Mouse (Mus musculus): ENCODE results near the gene Pik3c2b.
"Not testable (repeated sequence)": the region's sequence is repeated elsewhere in the genome, so short reads cannot be mapped to it uniquely, and the experiment has no call there.

Pik3c2b gene

DNA sequence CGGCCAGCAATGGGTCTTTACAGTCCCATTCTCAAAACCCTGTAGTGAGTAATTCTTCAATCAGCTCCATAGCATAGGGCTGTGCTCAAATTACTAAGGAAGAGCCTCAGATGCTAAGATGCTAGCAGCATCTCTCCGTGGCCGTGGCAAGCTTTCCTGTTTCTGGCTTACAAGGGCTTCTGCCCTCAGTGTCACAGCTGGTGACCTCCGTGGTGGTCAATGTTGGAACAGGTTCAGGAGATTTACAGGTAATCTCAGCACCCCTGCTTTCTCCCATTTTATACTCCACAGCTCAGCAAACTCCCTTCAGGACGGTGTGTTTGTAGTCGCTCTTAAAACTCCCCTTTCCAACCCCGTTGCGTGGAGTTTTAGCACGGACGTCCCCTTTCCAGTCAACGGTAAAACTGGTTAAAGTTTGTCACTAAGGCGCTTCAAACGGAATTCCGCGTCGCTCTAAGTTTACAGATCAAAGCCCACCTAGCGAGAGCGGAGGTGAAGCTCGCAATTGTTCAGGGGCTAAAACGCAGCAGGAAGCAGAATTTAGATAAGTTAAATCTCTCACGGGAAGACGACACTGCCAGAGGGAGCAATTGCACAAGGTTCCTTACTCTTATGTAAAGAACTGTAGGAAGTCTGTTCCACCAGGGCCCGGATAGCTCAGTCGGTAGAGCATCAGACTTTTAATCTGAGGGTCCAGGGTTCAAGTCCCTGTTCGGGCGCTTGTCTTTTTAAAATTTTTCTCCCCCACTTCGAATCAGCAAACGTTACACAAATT, 12.0 kb upstream of the Pik3c2b start:
- DNase-seq (ENCODE audit: low spot score in 2 of 2), result peak in 1 of 2 experiments; percentile 78

DNA sequence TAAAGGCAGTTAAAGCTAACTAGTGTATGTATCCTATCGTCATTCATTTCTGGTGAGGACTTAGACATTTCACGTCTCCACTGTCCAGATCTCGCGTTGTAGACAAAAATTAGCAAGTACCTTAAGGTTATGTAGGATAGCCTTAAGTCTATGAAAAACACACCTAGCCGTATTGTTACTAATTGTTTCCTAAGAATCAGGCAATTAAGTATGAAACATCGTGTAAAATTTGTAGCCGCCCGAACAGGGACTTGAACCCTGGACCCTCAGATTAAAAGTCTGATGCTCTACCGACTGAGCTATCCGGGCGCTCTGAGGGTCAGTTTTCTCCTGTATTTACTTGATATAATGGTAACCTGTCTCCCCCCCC, 11.4 kb upstream of the Pik3c2b start:
- peak in 1 of 2 experiments; percentile 64 for DNase-seq (ENCODE audit: low spot score in 2 of 2)

DNA sequence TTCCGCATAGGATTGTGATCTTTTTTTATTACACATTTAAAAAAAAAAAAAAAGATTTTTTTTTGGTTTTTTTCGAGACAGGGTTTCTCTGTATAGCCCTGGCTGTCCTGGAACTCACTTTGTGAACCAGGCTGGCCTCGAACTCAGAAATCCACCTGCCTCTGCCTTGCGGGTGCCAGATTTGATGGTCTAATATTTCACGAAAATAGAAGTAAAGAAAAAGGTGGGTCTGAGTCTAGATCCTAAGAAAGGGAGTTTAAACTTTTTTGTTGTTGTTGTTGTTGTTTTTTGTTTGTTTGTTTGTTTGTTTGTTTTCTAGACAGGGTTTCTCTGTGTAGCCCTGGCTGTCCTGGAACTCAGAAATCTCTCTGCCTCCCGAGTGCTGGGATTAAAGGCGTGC, 10.8 kb upstream of the Pik3c2b start:
- not testable (repeated sequence) for DNase-seq (ENCODE audit: low spot score in 2 of 2)

DNA sequence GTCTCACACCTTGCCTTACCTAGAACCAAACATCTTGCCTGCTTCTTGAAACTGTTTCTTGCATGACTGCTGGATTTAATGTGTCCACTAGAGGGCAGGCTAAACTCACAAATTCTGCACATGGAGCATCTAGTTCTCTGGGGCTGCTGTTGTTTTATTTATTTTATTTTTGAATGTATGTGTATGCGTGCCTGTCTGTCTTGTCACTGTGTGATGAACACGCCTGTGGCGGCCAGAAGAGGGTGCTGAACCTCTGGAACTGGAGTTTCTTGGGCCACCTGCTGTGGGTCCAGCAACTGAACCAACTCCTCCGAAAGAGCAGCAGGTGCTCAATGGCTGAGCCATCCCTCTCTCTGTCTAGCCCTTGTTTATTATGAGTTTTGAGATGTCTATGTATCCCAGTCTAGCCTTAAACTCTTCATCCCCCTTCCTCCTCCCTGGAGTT, 5.9 kb upstream of the Pik3c2b start:
- no peak for DNase-seq (ENCODE audit: low spot score in 2 of 2)

DNA sequence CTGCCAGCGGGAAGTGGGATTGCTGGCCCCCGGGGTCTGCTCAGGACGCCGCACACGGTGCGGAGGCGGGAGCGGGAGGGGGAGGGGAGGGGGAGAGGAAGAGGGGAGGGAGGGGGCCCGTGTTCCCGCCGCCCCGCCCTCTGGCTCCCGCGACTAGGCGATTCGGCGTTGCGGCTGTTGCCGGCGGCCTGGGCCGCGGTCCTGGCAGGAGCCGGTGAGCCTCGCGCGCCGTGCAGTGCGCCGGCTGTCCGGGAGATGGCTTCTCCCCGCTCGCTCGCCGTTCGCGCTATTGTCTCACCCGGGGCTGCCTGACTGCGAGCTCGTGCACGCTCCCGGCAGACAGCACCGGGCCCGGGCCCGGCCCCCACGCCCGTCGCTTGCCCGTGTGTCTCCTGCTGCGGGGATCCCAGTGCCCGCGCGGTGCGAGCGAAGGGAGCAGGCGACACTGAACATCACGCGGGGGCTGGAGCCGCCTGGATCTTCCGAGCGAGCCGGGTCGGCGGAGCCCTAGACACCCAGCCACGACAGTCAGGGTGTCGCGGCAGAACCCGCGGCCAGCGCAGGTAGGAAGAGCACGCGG, 484 bp downstream of the Pik3c2b start:
- peak; percentile 78 to 80 for DNase-seq (ENCODE audit: low spot score in 2 of 2)

DNA sequence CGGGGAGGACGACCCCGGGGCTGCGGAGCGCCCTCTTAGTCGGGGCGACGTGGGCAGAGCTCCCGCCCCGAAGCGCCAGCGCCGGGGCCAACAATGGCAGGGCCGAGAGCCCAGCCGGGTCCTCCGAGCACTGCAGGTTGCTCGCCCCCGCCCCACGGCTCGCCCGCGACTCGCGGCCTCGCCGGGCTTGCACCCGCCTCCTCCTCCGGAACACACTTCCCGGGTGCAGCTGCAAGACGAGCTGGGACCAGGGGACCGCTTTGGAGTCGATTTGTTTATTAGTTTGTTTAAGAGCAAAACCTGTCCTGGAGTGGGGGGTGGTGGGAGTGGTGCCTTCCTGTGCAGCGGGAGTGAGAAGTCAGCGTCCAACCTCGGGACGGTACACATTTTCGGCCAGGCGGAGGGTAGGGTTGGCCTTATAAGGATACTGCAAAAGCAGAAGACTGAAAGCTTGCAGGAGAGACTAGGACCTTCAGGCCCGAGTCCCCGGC, 1.0 kb downstream of the Pik3c2b start:
- DNase-seq (ENCODE audit: low spot score in 2 of 2), result no peak

DNA sequence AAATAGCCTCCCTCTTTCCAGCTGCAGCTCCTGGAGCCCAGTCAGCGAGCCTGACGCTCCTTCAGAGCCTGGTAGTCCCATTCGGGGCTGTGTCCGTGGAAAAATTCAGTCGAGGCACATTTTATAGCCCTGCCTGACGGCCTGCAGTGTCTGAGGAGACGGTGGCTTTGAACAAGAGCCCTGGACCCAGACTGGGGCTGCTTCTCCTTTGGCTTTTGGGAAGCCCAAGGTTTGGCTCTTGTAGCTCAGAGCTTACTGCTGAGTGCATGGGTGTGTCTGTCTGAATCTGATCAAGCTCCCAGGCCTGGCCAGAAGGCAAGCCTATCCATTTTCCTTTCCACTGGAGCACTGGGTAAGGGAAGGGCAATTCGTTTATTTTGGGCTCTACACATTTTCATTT, 2.1 kb downstream of the Pik3c2b start:
- DNase-seq (ENCODE audit: low spot score in 2 of 2), result peak in 1 of 2 experiments; percentile 41

DNA sequence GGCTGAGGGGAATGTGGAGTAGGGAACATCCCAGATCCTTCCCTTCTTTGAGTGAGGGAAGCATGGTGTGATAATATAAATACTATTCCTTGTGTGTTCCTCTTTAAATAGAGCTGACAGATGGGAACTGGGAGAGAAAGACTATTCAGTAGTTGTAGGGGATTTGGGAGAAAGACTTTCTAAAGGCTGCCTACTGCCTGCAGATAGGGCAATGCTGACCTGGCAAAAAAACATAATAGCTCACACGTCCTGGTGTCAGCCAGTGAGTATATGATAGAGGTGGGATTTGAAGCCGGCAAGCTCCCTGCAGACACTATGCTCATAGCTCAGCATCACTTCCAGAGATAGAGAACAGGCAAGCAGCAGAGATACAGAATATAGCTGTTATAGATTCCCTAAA, 3.2 kb downstream of the Pik3c2b start:
- no peak for DNase-seq (ENCODE audit: low spot score in 2 of 2)

DNA sequence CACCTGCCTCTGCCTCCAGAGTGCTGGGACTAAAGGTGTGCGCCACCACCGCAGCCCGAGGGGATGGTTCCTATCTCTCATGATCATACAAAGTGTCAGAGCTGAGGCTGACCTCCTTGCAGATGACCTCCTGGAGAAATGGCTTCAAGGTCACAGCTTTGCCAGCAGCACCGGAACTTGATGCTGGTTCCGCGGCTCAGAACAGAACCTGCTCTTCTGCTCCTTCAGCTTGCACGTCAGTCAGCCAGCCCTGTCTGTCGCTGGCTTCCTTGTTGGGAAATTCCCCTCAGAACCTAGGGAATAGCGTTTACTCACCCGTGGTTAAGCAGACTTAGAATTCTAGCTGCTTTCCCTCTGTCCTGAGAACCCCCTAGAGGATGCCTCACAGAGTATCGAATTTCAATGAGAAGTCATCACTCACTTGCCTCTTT, 4.5 kb downstream of the Pik3c2b start:
- DNase-seq (ENCODE audit: low spot score in 2 of 2), result no peak

DNA sequence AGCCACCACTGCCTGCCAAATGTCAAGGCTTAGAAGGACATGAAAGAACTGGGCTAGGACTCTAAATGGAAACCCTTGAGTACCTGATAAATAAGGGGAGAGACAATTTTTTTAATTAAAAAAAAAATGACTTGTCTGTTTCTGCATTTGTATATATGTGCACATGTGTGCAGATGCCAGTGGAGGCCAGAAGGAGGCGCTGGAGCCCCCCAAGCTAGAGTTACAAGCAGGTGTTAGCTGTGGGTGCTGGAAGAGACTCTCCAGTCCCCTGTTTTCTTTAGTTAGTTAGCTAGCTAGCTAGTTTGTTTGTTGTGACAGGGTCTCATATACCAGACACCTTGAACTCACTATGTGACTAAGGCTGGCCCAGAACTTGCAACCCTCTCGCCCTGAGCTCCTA, 6.4 kb downstream of the Pik3c2b start:
- DNase-seq (ENCODE audit: low spot score in 2 of 2), result no peak

DNA sequence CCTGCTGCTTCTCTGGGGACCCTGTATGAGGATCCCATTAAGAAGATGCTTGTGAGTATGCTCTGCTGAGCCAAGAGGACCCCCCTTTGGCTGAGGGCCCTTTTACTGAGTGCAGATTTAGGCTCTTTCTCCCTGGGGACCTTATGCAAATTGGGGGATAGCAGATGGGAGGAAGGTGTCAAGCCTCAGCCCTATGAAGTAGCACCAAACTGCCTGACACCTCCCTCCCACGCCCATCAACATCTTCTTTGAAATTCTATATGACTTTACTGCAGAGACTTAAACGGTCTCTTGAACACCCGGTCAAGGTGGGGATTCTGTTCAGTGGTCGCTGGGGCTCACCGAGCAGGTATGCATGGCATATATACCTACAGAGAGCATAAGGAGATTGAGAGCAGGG, 7.6 kb downstream of the Pik3c2b start:
- DNase-seq (ENCODE audit: low spot score in 2 of 2), result no peak

DNA sequence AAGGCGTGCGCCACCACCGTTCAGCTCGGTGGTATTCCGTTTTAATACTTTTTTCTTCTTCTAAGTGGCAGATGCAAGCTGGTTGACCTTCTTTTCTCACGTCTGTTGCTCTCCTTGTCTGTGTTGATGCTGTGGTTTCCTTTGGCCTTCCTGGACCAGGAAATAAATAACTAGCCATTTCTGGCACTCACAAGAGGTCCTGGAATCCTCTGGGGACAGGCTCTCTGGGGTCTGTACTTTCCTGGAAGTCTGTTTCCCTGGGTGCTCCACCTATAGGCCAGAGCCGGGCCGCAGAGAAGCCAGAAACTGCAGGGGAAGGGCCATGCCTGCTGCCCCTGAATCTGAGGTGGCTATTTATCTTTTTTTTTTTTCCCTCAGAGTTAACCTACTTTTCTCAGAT, 8.9 kb downstream of the Pik3c2b start:
- peak in 1 of 2 experiments; percentile 58 for DNase-seq (ENCODE audit: low spot score in 2 of 2)

DNA sequence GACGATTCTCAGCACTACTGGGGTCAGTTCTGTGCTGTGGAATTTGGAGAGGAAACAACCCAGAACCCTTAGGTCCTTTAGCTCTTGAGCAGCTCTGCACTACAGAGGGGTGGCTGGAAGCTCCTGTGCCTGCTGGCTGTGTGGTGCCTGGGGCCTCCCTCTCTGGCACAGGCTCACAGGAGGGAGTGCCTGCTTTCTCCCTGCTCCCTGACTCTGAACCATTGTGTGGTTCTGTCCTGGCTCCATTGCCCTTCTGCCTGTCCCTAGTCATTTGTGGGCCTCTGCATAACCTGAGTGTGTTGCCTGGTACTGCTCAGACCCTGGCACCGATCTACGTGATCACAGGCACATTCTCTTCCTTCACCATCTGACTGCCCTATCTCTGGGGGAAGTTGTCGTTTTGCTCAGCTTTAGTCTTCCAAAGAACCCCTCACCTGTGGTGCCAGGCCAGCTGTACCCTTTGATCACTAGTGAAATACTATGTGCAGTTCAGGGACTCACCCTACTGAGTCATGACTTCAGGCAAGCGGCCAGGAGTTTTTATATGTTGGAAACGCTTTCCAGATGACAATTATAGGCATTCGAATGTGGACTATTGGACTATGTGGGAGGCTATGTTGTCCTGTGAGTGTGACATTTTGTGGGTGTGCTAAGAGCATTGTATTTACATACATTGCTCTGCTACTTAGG, 12.0 kb downstream of the Pik3c2b start:
- no peak for DNase-seq (ENCODE audit: low spot score in 2 of 2)

DNA sequence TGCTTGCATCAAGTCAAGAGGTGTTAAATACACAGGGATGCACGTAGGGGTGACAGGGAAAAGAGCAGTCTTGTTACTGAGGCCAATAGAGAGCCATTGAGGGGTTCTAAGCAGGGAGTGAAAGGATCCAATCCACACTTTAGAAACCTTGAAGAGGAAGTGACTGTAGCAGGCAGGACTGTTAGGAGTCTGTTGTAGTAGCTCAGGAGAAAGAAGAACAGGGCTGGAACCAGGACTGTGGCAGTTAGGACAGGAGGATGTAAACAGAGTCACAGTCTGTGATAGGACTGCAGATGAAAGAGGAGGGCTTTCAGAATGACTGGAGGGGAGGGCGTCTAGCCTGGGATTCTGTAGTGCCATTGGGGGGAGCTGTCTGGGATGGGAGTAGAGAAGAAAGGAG, 14.1 kb downstream of the Pik3c2b start:
- no peak for DNase-seq (ENCODE audit: low spot score in 2 of 2)

DNA sequence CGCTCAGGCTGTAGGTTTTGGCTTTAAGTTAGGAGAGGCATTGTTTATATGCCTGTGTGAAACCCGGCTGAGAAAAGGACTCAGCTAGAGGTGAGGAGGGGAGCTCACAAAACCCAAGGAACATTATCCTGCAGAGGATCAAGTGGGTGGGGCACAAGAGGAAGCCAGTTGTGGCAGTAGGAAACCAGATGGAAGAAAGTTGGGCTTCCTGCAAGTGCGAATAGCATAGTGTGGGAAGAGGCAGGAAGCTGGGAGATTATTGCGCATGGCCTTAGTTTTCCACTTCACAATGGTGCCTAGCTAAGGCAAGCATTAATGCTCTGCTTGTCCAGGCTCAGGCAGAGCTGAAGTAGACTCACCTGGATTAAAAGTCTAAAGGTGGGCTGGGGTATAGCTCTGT, 15.2 kb downstream of the Pik3c2b start:
- DNase-seq (ENCODE audit: low spot score in 2 of 2), result no peak

DNA sequence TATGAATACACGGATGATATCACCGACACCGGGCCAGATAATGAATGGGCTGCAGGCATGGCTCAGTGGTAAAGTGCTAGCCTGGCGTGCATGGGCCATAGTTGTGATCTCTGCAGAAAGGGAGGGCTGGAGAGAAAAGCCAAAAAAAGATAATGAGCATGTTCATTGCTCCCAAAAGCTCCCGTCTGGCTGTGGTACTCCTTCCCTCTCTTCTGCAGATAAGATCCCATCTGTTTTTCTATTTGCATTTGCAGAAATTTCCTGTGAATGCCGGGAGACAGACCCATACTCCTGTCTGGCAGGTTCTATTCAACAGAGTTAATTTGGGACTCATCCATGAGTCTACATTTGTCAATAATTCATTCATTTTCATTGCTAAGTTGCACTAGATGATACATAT, 17.7 kb downstream of the Pik3c2b start:
- DNase-seq (ENCODE audit: low spot score in 2 of 2), result no peak

DNA sequence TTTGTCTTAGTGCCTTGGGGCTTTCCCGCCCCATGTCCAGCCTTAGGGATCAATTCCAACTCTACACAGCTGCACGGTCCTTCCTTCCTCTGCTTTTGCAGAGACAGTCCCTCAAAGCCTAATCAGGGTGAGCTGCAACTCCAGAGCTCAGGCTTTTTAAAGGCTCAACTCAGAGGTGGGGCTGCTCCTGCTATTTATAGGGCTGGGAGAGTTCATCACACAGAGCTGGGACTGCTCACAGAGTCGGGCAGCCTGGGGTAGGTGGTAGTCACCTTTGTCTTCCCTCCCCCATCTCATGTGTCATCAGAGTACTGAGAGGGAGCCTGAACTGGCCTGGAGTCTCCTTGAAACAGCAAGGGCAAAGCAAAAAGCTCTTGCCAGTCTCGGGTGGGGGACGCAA, 22.8 kb downstream of the Pik3c2b start:
- DNase-seq (ENCODE audit: low spot score in 2 of 2), result peak; percentile 83 to 87

DNA sequence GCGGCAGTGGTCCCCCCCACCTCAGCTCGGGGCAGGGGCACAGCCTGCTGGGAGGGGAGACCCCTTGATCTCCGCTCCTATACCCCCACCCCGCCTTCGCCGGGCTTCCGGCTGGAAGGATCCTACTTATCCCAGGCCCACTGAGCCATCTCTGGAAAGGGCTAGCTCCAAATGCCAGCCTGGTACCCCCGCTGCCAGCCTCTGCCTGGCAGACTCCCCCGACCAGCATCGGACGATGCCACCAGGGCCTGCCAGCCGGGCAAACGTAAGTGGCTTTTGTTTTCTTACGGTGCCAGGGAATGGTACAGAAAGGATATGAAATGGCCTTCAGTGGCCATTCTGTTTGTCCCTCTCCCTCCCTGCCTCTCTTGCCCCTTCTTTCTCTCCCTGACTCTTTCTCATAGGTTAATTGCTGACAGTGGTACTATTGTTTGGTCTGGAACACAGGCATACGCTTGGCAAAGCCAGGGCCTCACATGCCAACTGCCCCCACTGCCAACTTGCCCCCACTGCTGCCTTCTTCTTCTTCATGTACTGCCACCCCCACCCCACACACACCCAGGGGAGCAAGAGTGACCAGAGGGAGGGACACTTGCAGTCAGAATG, 23.3 kb downstream of the Pik3c2b start:
- DNase-seq (ENCODE audit: low spot score in 2 of 2), result no peak

DNA sequence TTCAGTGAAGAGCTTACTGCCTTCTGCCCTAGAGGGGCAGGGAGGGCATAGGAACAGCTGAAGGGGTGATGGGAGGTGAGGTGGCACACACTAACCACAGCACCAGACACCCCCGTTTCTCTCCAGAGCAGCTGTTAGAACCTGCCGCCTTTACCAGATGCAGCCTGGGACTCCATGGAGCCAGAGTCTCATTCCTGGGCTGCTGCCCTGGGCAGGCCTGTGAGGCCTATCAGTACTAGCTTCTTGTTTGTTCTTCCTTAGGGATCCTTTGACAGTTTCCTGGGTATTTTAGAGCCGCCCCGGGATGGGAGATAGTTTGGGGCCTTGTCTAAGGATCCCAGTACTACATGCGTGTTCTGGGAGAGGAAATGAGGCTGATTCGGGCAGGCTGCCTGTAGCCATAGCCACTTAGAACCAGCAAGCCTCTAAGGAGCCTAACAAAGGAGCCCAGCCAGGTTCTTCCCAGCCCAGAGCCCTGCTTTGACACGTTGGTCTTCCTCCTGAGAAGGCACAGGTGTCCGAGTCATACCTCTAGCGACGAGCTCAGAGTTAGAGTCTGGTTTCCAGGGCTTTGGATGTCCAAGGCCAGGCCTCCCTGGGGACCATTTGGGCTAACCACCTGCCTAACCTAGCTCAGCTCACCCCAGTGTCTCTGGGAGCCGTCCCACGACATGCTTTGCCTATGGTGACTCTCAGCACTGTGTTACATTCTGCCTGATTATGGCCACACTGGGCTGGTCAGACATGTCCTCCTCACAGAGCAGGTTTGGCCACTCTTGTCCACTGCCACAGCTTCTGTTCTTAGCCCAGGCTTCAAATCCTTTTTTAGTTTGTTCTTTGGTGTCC, 24.0 kb downstream of the Pik3c2b start:
- peak in 1 of 2 experiments; percentile 50 for DNase-seq (ENCODE audit: low spot score in 2 of 2)

DNA sequence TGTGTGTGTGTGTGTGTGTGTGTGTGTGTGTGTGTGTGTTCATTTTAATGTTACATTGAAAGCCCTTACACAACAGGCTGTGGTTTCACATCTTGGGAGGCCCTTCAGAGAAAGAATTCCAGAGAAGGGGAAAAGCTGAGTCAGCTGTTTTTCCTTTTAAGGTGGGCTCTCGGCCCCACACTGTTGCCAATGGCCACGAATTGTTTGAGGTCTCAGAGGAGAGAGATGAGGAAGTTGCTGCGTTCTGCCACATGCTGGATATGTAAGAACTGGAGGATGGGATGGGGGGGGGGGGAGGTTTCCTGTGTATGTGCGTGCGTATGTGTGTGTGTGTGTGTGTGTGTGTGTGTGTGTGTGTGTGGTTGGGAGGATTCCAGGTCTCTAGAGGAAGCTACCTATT, 24.7 kb downstream of the Pik3c2b start:
- no peak for DNase-seq (ENCODE audit: low spot score in 2 of 2)

DNA sequence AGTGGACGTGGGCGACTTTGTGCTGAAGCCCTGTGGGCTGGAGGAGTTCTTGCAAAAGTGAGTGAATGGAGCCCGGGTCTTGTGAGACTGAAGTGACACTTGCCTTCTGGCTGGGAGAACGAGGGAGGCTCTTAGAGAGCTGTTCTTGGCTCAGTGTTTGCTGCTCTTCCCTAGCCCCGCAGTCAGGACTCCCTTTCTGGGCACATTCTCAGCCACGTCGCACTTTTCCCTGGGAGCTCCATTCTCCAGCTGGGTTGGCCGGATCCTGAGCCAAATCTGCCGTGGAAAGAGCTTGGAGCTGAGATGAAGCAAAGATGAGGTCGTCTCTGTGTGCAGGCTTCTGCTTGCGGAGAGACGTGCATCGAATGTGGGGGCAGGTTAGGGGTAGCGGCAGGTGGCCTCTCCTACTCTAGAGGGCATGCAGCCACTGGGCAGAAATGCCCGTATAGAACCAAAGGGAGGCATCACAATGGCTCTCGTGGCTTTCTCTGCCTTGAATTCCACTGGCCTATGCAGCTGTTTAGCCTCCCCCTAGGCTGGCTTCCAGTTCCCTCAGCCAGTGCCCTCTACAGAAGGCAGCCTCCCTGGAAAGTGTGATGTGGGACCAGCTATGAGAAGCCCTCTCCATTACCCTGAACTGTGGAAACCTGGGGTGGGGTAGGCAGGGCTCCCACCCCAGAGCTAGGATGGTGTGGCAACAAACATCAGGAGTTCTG, 26.4 kb downstream of the Pik3c2b start:
- DNase-seq (ENCODE audit: low spot score in 2 of 2), result peak in 1 of 2 experiments; percentile 61
